Mouse (Mus musculus) large intestine, adult 2 months (tissue): ENCODE data around the gene Als2cr12. TPM values are rescaled to one million over a fixed set of nuclear protein-coding genes. Genes with fewer than 3 reads are reported as not detected.
"Not testable (repeated sequence)": the region's sequence is repeated elsewhere in the genome, so short reads cannot be mapped to it uniquely, and the experiment has no call there.

Source experiments
- DNase-seq: peaks from one replicate; pipeline ENCODE4 v3.0.0-alpha.2; 2012; ENCODE audit warnings: low read depth, low spot score
- WGBS: fragments of 180-500 bp; shearing (Covaris S2); methylation state at CpG from one replicate; pipeline ENCODE4 v1.1.7; 2018; 5-methylcytosine and 5-hydroxymethylcytosine counted together
- polyA plus RNA-seq: library from polyadenylated mRNA; depleted of rRNA; stranded (reverse); fragments of >200 nt; gene quantifications from 2 replicates; pipeline ENCODE4 v1.2.3, GENCODE M21; 2012

Als2cr12 gene
- polyA plus RNA-seq, 1 experiment: 1.1 TPM

DNA sequence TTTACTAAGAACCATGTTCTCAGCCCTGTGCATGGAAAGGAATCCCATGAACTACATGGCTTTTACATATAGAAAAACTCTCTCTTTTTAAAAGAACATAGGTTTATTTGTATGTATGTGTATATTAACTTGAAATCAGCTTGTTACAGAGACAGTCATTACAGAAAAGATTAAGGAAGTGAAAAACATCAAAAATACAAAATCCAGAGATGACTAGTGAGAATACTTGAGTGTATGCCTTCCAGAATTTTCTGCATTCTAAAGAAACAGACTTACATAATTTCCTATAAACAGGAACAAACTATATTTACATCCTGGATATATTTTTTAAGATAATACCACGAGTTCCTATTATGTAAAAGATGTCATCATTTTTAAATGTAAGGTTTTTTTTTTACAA, 2.1 kb downstream of the Als2cr12 start:
- whole genome bisulfite sequencing: 80% methylated on average over 1 of the region's 1 CpGs
- DNase-seq: no peak

DNA sequence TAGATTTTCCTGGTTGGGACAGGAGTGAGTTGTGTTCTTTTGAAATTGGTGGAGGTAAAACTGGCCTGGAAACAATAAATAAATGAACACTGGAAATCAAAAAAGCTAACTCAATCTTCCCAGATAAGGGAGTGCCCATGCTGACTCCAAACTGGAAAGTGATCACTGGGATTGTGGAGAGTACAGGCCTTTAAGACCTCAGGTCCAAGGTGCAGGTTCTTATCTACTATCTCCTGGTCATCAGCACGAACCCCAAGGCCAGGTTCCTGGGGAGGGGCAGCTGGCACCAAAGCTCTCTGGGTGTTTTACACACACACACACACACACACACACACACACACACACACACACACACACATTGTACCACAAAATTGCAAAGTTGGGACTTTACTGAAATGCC, 4.1 kb downstream of the Als2cr12 start:
- not testable (repeated sequence) for DNase-seq
- 0% methylated on average over 1 of the region's 1 CpGs for WGBS

DNA sequence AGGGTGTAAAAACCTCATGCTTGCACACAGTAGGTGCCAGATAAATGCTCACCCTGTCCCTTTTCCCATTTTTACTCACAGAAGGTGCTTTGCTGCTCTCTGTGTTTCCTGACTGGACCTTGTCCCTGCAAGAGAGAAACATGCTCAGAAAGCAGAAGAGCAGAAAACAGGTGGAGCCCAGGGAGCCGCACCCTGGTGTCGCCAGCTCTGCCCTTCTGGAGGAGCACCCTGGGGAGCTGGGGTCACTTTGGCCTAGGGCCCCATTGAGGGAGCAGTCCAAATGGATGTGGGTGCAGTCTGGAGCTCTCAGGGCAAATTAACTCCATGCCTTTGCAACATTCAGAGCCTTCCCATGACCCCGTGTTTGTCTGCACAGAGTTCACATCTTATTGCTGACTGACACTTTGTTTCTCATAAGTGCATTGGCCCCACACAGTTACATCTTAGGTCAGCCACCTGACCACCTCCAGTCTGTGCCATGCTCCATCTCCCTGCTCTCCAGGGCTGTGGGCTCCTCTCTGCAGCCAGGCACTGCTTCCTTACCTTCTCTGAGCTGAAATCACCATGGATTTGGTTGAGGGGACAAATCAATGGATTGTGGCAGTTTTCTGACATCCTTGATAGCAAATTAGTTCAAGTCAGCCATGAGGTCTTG, 4.8 kb downstream of the Als2cr12 start:
- 21% methylated on average over 2 of the region's 3 CpGs for WGBS
- DNase-seq: not testable (repeated sequence)

DNA sequence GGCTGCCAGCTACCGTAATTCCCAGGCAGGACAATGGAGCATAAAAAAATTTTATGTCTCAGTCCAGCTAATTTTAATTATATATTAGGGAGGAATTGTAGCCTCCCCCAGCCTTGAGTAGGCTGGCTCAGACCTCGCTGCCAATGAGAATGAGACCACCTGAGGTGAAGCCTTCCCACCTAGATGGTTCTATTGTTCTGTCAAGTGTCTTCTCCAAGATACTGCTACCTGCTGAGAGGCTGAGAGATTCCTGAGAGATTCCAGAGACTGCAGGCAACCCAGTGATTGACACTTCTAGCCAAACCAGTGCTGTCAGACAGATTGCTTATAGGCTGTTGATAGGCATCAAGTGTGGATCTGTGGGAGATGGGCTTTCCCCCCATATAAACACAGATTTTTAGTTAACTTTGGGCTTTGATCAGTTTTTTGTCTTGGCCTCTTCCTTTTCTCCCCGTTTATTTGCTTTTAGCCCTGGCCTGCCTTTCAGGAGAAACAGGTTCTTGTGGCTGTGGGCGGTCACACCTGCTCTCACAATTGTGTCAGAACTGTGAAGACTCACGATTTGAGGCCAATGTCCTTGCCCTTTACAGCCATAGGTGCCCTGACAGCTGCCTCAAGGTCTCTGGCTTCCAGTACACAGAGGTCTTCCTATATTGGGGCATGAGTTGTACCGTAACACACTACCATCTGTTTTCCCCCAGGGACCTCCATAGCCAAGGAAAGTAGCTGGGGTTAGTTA, 5.6 kb downstream of the Als2cr12 start:
- WGBS: 41% methylated on average over 6 of the region's 6 CpGs
- no peak for DNase-seq

GRCm38 (mm10) chr1:58689426-58689825, 6.4 kb downstream of the Als2cr12 start:
- 89% methylated on average over 1 of the region's 1 CpGs for WGBS

DNA sequence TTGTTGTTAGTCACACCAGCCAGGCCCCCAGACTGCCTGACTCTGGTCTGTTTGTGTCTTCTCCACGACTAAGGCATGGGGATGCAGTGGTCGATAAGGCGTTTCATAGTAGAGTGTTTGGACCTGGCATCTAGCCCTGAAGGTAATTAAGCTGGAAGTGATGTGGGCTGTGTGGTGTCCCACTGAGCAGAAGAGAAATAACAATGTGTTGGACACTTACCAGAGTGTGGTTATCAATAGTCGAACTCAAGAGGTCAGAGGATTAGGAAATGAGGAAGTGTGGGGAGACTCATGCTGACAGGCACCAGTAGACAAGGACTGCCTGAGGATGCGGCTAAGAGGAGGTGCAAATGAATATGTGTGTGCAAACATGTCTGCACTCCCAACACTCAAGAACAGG, 17.4 kb downstream of the Als2cr12 start:
- WGBS: 53% methylated on average over 5 of the region's 5 CpGs
- DNase-seq: not testable (repeated sequence)

More at GRCm38 (mm10) chr1:58689426-58689825, 6.4 kb downstream of the Als2cr12 start:
- no peak for DNase-seq

GRCm38 (mm10) chr1:58677575-58677974, 18.2 kb downstream of the Als2cr12 start:
- no peak for DNase-seq
- 87% methylated on average over 1 of the region's 1 CpGs for WGBS

GRCm38 (mm10) chr1:58675011-58675410, 20.8 kb downstream of the Als2cr12 start:
- WGBS: 78% methylated on average over 3 of the region's 3 CpGs
- DNase-seq: no peak

DNA sequence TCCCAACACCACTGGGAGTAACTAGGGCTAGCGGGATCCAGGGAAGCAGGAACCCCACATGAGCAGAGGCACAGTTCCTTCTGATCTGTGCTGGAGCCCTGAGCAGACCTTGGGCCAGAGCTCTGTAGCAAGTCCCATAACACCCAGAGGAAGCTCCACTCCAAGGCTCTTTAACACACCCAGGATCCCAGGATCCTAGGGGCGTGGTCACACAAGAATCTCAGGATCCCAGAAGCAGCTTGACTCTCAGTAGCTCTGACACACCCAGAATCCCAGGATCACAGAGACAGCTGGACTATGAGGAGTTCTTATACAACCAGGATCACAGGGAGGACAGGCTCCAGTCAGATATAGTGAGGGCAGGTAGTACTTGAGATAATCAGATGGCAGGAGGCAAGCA, 23.7 kb downstream of the Als2cr12 start:
- 86% methylated on average over 2 of the region's 2 CpGs for WGBS
- DNase-seq: no peak

- DNase-seq: not testable (repeated sequence)
- WGBS: 56% methylated on average over 3 of the region's 3 CpGs
Observed at GRCm38 (mm10) chr1:58669635-58670034, 26.2 kb downstream of the Als2cr12 start.

DNA sequence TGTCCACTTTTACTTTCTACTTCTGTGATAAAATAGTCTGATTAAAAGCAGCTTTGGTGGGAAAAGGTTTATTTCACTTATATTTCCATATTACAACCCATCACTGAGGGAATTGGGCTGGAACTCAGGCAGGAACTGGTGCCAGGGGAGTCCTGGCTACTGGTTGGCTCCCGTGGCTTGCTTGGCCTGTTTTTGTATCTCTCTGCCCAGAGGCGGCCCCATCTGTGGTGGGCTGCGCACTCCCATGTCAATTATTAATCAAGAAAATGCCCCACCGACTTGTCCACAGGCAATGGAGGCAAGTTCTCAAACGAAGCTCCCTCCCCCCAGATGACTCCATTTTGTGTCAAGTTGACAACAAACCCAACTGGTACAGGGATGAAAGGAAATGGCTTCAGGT, 27.6 kb downstream of the Als2cr12 start:
- no peak for DNase-seq
- 85% methylated on average over 5 of the region's 5 CpGs for WGBS

- DNase-seq: not testable (repeated sequence)
- WGBS: 58% methylated on average over 3 of the region's 3 CpGs
Observed at GRCm38 (mm10) chr1:58663365-58663764, 32.4 kb downstream of the Als2cr12 start.

GRCm38 (mm10) chr1:58662671-58663070, 33.1 kb downstream of the Als2cr12 start:
- WGBS: 89% methylated on average over 5 of the region's 5 CpGs
- not testable (repeated sequence) for DNase-seq

GRCm38 (mm10) chr1:58652480-58653403, 43.0 kb downstream of the Als2cr12 start:
- WGBS: under 1% methylated on average over 37 of the region's 37 CpGs
- no peak for DNase-seq

- WGBS: 81% methylated on average over 17 of the region's 17 CpGs
- DNase-seq: not testable (repeated sequence)
Observed at GRCm38 (mm10) chr1:58651571-58652456, 44.0 kb downstream of the Als2cr12 start.

DNA sequence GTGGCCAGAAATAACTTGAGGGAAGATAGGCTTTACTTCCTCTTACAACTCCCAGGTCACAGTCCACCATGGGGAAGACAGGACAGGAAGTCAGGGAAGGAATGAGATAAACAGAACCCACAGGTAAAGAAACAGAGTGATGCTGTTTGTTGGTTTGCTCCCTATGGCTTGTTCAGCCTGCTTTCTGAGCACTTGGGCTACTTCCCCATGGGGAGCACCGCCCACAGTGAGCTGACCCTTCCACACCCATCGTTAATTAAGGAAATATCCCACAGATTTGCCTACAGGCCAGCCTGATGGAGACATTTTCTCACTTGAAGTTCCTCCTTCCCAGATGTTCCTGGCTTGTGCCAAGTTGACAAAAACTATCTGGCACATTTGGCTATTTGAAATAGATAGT, 66.9 kb downstream of the Als2cr12 start:
- 87% methylated on average over 1 of the region's 2 CpGs for WGBS
- DNase-seq: not testable (repeated sequence)

DNA sequence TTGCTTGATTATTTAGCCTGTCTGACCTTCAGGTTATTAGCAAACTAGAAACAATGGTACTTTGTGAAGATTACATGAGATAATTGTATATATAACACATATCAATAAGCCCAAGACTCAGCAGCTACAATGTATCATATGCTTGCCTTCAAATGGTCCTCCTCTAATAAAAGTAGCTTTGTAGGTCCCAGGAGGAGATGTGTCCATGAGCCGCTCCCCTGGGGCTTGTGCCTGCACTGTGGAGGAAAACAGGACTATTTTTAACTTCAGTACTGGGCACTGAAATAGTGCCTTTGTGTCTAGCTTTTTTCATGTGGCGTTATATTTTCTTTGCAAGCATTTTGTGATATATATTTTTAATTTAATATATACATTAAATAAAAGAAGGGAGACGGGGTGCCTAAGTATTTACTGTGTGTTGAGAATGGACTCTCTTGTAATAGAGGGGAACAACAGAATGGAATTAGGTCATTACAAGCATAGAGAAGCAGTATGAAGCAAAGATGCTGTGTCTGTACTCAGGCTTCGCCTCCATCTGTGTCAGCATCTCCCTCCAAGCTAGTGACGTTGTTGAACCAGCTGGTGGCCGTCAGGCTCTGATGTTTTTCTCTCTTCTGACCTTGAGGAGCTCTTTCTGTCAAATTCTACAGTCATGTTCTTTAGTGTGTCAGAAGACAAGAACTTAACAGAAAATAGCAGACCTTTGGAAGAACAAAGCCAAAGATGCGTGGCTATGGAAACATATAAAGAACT, 73.6 kb downstream of the Als2cr12 start:
- 57% methylated on average over 7 of the region's 7 CpGs for WGBS

GRCm38 (mm10) chr1:58621251-58621650, 74.5 kb downstream of the Als2cr12 start:
- WGBS: 62% methylated on average over 3 of the region's 3 CpGs
- DNase-seq: no peak

More for the DNA sequence above, 73.6 kb downstream of the Als2cr12 start:
- no peak for DNase-seq
